Mouse (Mus musculus) megakaryocyte, embryonic 14.5 days (primary cell): ENCODE results near the gene Hoxa3.

Source experiments
- FLI1 ChIP-seq: IDR thresholded peaks from 2 replicates; pipeline ENCODE4 v1.6.1; 2012; ENCODE audit warnings: low read length, inconsistent platforms, mixed read lengths
- GATA1 ChIP-seq: IDR thresholded peaks from 3 replicates; pipeline ENCODE4 v1.6.1; 2012; ENCODE audit warnings: mixed read lengths, low read length, inconsistent platforms, borderline replicate concordance

DNA sequence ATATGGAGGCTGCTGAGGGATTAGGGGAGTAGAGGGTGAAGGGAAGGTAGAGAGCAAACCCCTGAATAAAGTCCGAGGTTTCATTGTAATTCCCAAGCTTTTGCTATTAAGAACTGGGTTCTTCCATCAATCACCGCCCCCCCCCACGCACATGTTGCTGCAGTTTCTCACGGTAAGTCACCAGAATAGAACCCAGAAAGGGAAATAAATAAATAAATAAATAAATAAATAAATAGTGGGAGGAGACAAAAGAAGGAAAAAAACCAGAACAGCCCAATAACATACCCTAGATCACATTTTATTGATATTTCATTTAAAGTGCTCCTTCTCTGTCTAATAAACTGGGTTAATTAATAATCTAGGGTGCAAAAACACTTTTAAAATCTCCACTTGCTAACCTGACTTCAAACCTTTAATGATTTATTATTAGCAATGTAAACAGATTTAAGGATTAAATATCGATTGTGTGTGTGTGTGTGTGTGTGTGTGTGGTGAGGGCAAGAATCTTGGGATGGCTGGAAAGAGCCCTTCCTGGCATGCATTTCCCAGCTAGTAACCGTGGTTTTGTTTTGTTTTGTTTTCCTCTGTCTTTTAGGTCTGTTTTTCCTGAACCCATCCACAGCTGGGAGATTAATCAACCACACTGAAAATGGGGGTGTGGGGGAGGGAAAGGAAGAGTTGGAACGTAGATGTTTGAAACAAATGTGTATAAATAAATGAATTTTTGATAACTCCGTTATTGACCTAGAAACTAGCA lies 51.6 kb downstream of the Hoxa3 start:
- TF ChIP-seq FLI1 (no peak), GATA1 (no peak)
